Mouse (Mus musculus) megakaryocyte progenitor cell, adult 5-6 weeks (primary cell): ENCODE measurements around the gene Arrb2. TPM values are rescaled to one million over a fixed set of nuclear protein-coding genes. Genes with fewer than 3 reads are reported as not detected.
A peak's percentile ranks its signal among the peaks of the same experiment; 100 is the strongest.

Experiments used
- ATAC-seq: replicated peaks from 2 replicates; pipeline ENCODE4 v1.8.0; 2016; ENCODE audit warnings: mild to moderate bottlenecking, moderate TSS enrichment, inconsistent platforms; ENCODE audit not compliant: poor library complexity
- total RNA-seq, 2 experiments: library from RNA; stranded (forward) in 1 of 2; stranded (reverse) in 1 of 2; fragments of 157-497, 149-512 nt in 1 of 2; fragments of 200-1000 nt in 1 of 2; gene quantifications; 2 replicates each; pipeline versions ENCODE4 v1.2.3 to v1.2.4; 2015 to 2017

Arrb2 gene
- total RNA-seq, 2 experiments from 2014 or later: 43.9 to 48.0 TPM

- peak; percentile 95 for ATAC-seq
Observed at GRCm38 (mm10) chr11:70489684-70490083, 57.2 kb downstream of the Arrb2 start.

Other genes starting within 250 kb of the Arrb2 start
- gene Slc16a11, start 219.9 kb upstream of the Arrb2 start, total RNA-seq (2015): not detected in 2 replicates
- gene Slc16a11, start 219.9 kb upstream of the Arrb2 start, total RNA-seq (2017): not detected in 2 replicates
- 4.4 and 7.0 TPM in 2 replicates for gene Slc16a13, start 211.6 kb upstream of the Arrb2 start, total RNA-seq (2015)
- 2.5 and 4.6 TPM in 2 replicates for gene Slc16a13, start 211.6 kb upstream of the Arrb2 start, total RNA-seq (2017)
- gene Bcl6b, start 202.8 kb upstream of the Arrb2 start, total RNA-seq (2015): 0.17 TPM in 1 of 2 replicates, not detected in the other
- not detected in 2 replicates for gene Bcl6b, start 202.8 kb upstream of the Arrb2 start, total RNA-seq (2017)
- 73.4 and 77.3 TPM in 2 replicates for gene 0610010K14Rik, start 194.7 kb upstream of the Arrb2 start, total RNA-seq (2015)
- 24.4 and 31.2 TPM in 2 replicates for gene 0610010K14Rik, start 194.7 kb upstream of the Arrb2 start, total RNA-seq (2017)
- gene Gm21988, start 192.8 kb upstream of the Arrb2 start, total RNA-seq (2015): 3.4 and 4.1 TPM in 2 replicates
- gene Gm21988, start 192.8 kb upstream of the Arrb2 start, total RNA-seq (2017): 0.10 and 2.4 TPM in 2 replicates
- 134 and 151 TPM in 2 replicates for gene Rnasek, start 192.8 kb upstream of the Arrb2 start, total RNA-seq (2015)
- gene Rnasek, start 192.8 kb upstream of the Arrb2 start, total RNA-seq (2017): 19.3 and 29.4 TPM in 2 replicates
- gene Alox12, start 177.3 kb upstream of the Arrb2 start, total RNA-seq (2015): 0.27 TPM in 1 of 2 replicates, not detected in the other
- not detected in 2 replicates for gene Alox12, start 177.3 kb upstream of the Arrb2 start, total RNA-seq (2017)
- gene Alox12e, start 110.0 kb upstream of the Arrb2 start, total RNA-seq (2015): 0.39 TPM in 1 of 2 replicates, not detected in the other
- gene Alox12e, start 110.0 kb upstream of the Arrb2 start, total RNA-seq (2017): not detected in 2 replicates
- gene Alox15, start 80.6 kb upstream of the Arrb2 start, total RNA-seq (2015): 1.4 and 1.6 TPM in 2 replicates
- gene Alox15, start 80.6 kb upstream of the Arrb2 start, total RNA-seq (2017): 1.2 TPM in 2 replicates
- gene Pelp1, start 22.6 kb upstream of the Arrb2 start, total RNA-seq (2015): 27.1 and 28.4 TPM in 2 replicates
- 9.5 and 16.8 TPM in 2 replicates for gene Pelp1, start 22.6 kb upstream of the Arrb2 start, total RNA-seq (2017)
- gene Med11, start 19.3 kb downstream of the Arrb2 start, total RNA-seq (2015): 36.7 and 37.1 TPM in 2 replicates
- 37.0 and 40.2 TPM in 2 replicates for gene Med11, start 19.3 kb downstream of the Arrb2 start, total RNA-seq (2017)
- gene Zmynd15, start 26.8 kb downstream of the Arrb2 start, total RNA-seq (2015): not detected in 2 replicates
- 0.25 TPM in 1 of 2 replicates, not detected in the other for gene Zmynd15, start 26.8 kb downstream of the Arrb2 start, total RNA-seq (2017)
- 0.29 and 0.67 TPM in 2 replicates for gene Cxcl16, start 27.3 kb downstream of the Arrb2 start, total RNA-seq (2015)
- 0.24 TPM in 1 of 2 replicates, not detected in the other for gene Cxcl16, start 27.3 kb downstream of the Arrb2 start, total RNA-seq (2017)
- gene Tm4sf5, start 72.6 kb downstream of the Arrb2 start, total RNA-seq (2015): not detected in 2 replicates
- not detected in 2 replicates for gene Tm4sf5, start 72.6 kb downstream of the Arrb2 start, total RNA-seq (2017)
- gene Vmo1, start 82.0 kb downstream of the Arrb2 start, total RNA-seq (2015): not detected in 2 replicates
- not detected in 2 replicates for gene Vmo1, start 82.0 kb downstream of the Arrb2 start, total RNA-seq (2017)
- gene Gltpd2, start 86.6 kb downstream of the Arrb2 start, total RNA-seq (2015): not detected in 2 replicates
- not detected in 2 replicates for gene Gltpd2, start 86.6 kb downstream of the Arrb2 start, total RNA-seq (2017)
- 141 and 153 TPM in 2 replicates for gene Psmb6, start 92.7 kb downstream of the Arrb2 start, total RNA-seq (2015)
- gene Psmb6, start 92.7 kb downstream of the Arrb2 start, total RNA-seq (2017): 272 and 309 TPM in 2 replicates
- not detected in 2 replicates for gene Gm40193, start 100.3 kb downstream of the Arrb2 start, total RNA-seq (2015)
- not detected in 2 replicates for gene Gm40193, start 100.3 kb downstream of the Arrb2 start, total RNA-seq (2017)
- 0.07 and 0.90 TPM in 2 replicates for gene Pld2, start 107.4 kb downstream of the Arrb2 start, total RNA-seq (2015)
- gene Pld2, start 107.4 kb downstream of the Arrb2 start, total RNA-seq (2017): 0.25 and 0.81 TPM in 2 replicates
- gene Mink1, start 130.2 kb downstream of the Arrb2 start, total RNA-seq (2015): 14.4 and 18.0 TPM in 2 replicates
- gene Mink1, start 130.2 kb downstream of the Arrb2 start, total RNA-seq (2017): 12.5 and 16.5 TPM in 2 replicates
- not detected in 2 replicates for gene 4930544D05Rik, start 183.2 kb downstream of the Arrb2 start, total RNA-seq (2015)
- gene 4930544D05Rik, start 183.2 kb downstream of the Arrb2 start, total RNA-seq (2017): not detected in 2 replicates
- gene Chrne, start 186.6 kb downstream of the Arrb2 start, total RNA-seq (2015): not detected in 2 replicates
- 0.17 TPM in 1 of 2 replicates, not detected in the other for gene Chrne, start 186.6 kb downstream of the Arrb2 start, total RNA-seq (2017)
- 0.66 and 2.3 TPM in 2 replicates for gene Gp1ba, start 206.5 kb downstream of the Arrb2 start, total RNA-seq (2015)
- gene Gp1ba, start 206.5 kb downstream of the Arrb2 start, total RNA-seq (2017): 0.08 and 0.20 TPM in 2 replicates
- gene Rnf167, start 214.6 kb downstream of the Arrb2 start, total RNA-seq (2015): 39.3 and 44.8 TPM in 2 replicates
- gene Rnf167, start 214.6 kb downstream of the Arrb2 start, total RNA-seq (2017): 30.7 and 37.4 TPM in 2 replicates
- gene Slc25a11, start 214.8 kb downstream of the Arrb2 start, total RNA-seq (2015): 59.5 and 73.9 TPM in 2 replicates
- gene Slc25a11, start 214.8 kb downstream of the Arrb2 start, total RNA-seq (2017): 46.6 and 52.7 TPM in 2 replicates
- 1,057 and 1,218 TPM in 2 replicates for gene Pfn1, start 222.0 kb downstream of the Arrb2 start, total RNA-seq (2015)
- gene Pfn1, start 222.0 kb downstream of the Arrb2 start, total RNA-seq (2017): 491 and 574 TPM in 2 replicates
- gene Eno3, start 224.6 kb downstream of the Arrb2 start, total RNA-seq (2015): 4.1 and 6.2 TPM in 2 replicates
- gene Eno3, start 224.6 kb downstream of the Arrb2 start, total RNA-seq (2017): 7.2 and 9.5 TPM in 2 replicates
- 102 and 109 TPM in 2 replicates for gene Spag7, start 236.8 kb downstream of the Arrb2 start, total RNA-seq (2015)
- gene Spag7, start 236.8 kb downstream of the Arrb2 start, total RNA-seq (2017): 68.6 and 71.8 TPM in 2 replicates